Mouse (Mus musculus) heart, adult 11 months (tissue): ENCODE measurements around the gene Rspry1.

ENCODE experiments used
- DNase-seq: peaks from one replicate; pipeline ENCODE4 v3.0.0; 2022

Gene Rspry1

GRCm38 (mm10) chr8:94601607-94602385, at the start of gene Rspry1, which contains the start of gene Fam192a:
Rspry1 (plus strand) TSS chr8:94601937.
Fam192a (minus strand) TSS chr8:94601997.
- peak; percentile 100 for DNase-seq

GRCm38 (mm10) chr8:94552696-94553095, 49.0 kb upstream of the Rspry1 start:
- no peak for DNase-seq

GRCm38 (mm10) chr8:94557281-94557680, 44.5 kb upstream of the Rspry1 start:
- DNase-seq, result no peak

- no peak for DNase-seq
Observed at GRCm38 (mm10) chr8:94561256-94561655, 40.5 kb upstream of the Rspry1 start.

GRCm38 (mm10) chr8:94564421-94564820, 37.3 kb upstream of the Rspry1 start:
- DNase-seq, result no peak

GRCm38 (mm10) chr8:94566033-94566432, 35.7 kb upstream of the Rspry1 start:
- no peak for DNase-seq

GRCm38 (mm10) chr8:94566446-94567158, 35.1 kb upstream of the Rspry1 start:
- no peak for DNase-seq

- DNase-seq, result no peak
Observed at GRCm38 (mm10) chr8:94567159-94567849, 34.4 kb upstream of the Rspry1 start.

- no peak for DNase-seq
Observed at GRCm38 (mm10) chr8:94568098-94568497, 33.6 kb upstream of the Rspry1 start.

- DNase-seq, result no peak
Observed at GRCm38 (mm10) chr8:94569419-94569818, 32.3 kb upstream of the Rspry1 start.

GRCm38 (mm10) chr8:94571896-94572295, 29.8 kb upstream of the Rspry1 start:
- no peak for DNase-seq

- DNase-seq, result no peak
Observed at GRCm38 (mm10) chr8:94574159-94574907, 27.4 kb upstream of the Rspry1 start.

GRCm38 (mm10) chr8:94575148-94575547, 26.6 kb upstream of the Rspry1 start:
- DNase-seq, result no peak

- peak; percentile 86 for DNase-seq
Observed at GRCm38 (mm10) chr8:94581820-94582483, 19.8 kb upstream of the Rspry1 start.

GRCm38 (mm10) chr8:94582569-94582968, 19.2 kb upstream of the Rspry1 start:
- DNase-seq, result peak; percentile 66

GRCm38 (mm10) chr8:94584238-94584817, 17.4 kb upstream of the Rspry1 start:
- peak; percentile 89 for DNase-seq

GRCm38 (mm10) chr8:94591691-94592090, 10.0 kb upstream of the Rspry1 start:
- DNase-seq, result peak; percentile 75

GRCm38 (mm10) chr8:94594211-94594610, 7.5 kb upstream of the Rspry1 start:
- no peak for DNase-seq

- DNase-seq, result no peak
Observed at GRCm38 (mm10) chr8:94600478-94600877, 1.3 kb upstream of the Rspry1 start.

- no peak for DNase-seq
Observed at GRCm38 (mm10) chr8:94601034-94601606, 617 bp upstream of the Rspry1 start.

- peak; percentile 93 for DNase-seq
Observed at GRCm38 (mm10) chr8:94602471-94603131, 864 bp downstream of the Rspry1 start.
